Comparison of ENCODE assay signal across 19 mouse cellular contexts in the genomic region with DNA sequence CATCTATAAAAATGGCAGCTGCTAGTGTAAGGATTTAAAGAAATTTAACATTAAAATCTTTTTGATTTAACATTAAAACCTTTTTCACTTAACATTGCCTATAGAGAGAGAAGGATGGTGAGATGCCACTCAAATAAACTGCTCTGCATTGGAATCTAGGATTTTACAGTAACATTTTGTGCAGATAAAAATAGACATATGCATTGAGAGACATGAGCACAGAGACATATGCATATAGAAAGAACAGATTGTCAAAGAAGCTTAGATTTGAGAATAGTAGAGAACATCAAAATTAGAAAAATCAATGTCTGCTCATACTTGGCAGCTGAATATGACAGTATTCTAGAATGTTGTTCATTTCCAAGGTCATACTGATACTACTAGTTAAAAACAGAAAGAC.
A peak's percentile ranks its signal among the peaks of the same experiment; 100 is the strongest.
DNase-seq lines count a peak whose midpoint lies in the region; ATAC-seq and TF ChIP-seq lines count a peak whose summit lies in the region.
"Had no signal": no experiment of that assay in that cellular context is flagged by ENCODE, and none has a peak within 500 bp of the region (broad histone marks: within the 10 kb centered on the region; RNA-seq: fewer than 3 reads in every experiment).

No protein-coding gene starts in this region.

- no peak overlapping the region for H3K9ac ChIP-seq in forebrain, embryonic 14.5 days (ENCODE audit: low read length)
- H3K9ac ChIP-seq in forebrain, postnatal 0 days, result no peak overlapping the region
- H3K9ac ChIP-seq in forebrain, embryonic 13.5 days, result no peak overlapping the region
- H3K9ac ChIP-seq: embryonic facial prominence, embryonic 12.5 days; forebrain, embryonic 12.5 days had no signal

- H3K4me2 ChIP-seq in forebrain, embryonic 14.5 days (ENCODE audit: low read length), result no peak overlapping the region
- H3K4me2 ChIP-seq in forebrain, postnatal 0 days (ENCODE audit: low read depth), result no peak overlapping the region
- no peak overlapping the region for H3K4me2 ChIP-seq in forebrain, embryonic 13.5 days
- H3K4me2 ChIP-seq: embryonic facial prominence, embryonic 12.5 days; forebrain, embryonic 12.5 days had no signal

- peak; percentile 16 for DNase-seq in forebrain, embryonic 14.5 days (ENCODE audit: low spot score)
- no peak for DNase-seq in forebrain, embryonic 10.5 days (ENCODE audit: extremely low spot score, low spot score)
- peak; percentile 35 for DNase-seq in forebrain, postnatal 0 days
- peak; percentile 30 for DNase-seq in brain, adult 2 months (ENCODE audit: low read depth, low spot score)
- peak; percentile 30 for DNase-seq in brain, embryonic 18.5 days (ENCODE audit: low read depth, low spot score)
- no peak for DNase-seq in gastrocnemius, postnatal 25 days
- DNase-seq in B cell, adult 2 months, result no peak
- DNase-seq: adrenal gland, adult 2 months; adrenal gland, postnatal 10 days; adrenal gland, postnatal 25 days; cerebellum, adult 11-12 months; cerebellum, adult 2 months; cerebellum, adult 9-10 months; cerebellum, postnatal 10 days; cerebellum, postnatal 25 days had no signal

- H3K9me3 ChIP-seq in forebrain, embryonic 14.5 days (replicated peaks; ENCODE audit: control insufficient read depth, low read length), result no peaks in the 10 kb centered on the region
- no peaks in the 10 kb centered on the region for H3K9me3 ChIP-seq in forebrain, embryonic 10.5 days
- H3K9me3 ChIP-seq in forebrain, postnatal 0 days (ENCODE audit: low read length), result no peaks in the 10 kb centered on the region
- H3K9me3 ChIP-seq in forebrain, embryonic 13.5 days (replicated peaks), result 0 out of 2 replicates have a peak, but pooled peaks cover 3% of the 10 kb centered on the region
- H3K9me3 ChIP-seq: embryonic facial prominence, embryonic 10.5 days; embryonic facial prominence, embryonic 12.5 days; forebrain, embryonic 12.5 days had no signal

- no peak for TF ChIP-seq CTCF in forebrain, postnatal 0 days (IDR thresholded peaks at IDR 0.05; ENCODE audit: low read depth)

- H3K4me1 ChIP-seq in forebrain, embryonic 14.5 days (ENCODE audit: control insufficient read depth, insufficient read depth, low read length), result no peaks in the 10 kb centered on the region
- H3K4me1 ChIP-seq in forebrain, embryonic 10.5 days, result no peaks in the 10 kb centered on the region
- no peaks in the 10 kb centered on the region for H3K4me1 ChIP-seq in forebrain, postnatal 0 days (ENCODE audit: insufficient read depth)
- no peaks in the 10 kb centered on the region for H3K4me1 ChIP-seq in forebrain, embryonic 13.5 days
- H3K4me1 ChIP-seq: embryonic facial prominence, embryonic 10.5 days; embryonic facial prominence, embryonic 12.5 days; forebrain, embryonic 12.5 days had no signal

- H3K27me3 ChIP-seq in forebrain, embryonic 14.5 days (replicated peaks; ENCODE audit: control insufficient read depth, insufficient read depth, low read length), result no peaks in the 10 kb centered on the region
- no peaks in the 10 kb centered on the region for H3K27me3 ChIP-seq in forebrain, embryonic 10.5 days (ENCODE audit: poor library complexity, severe bottlenecking)
- no peaks in the 10 kb centered on the region for H3K27me3 ChIP-seq in forebrain, postnatal 0 days (ENCODE audit: insufficient read depth, low read length)
- H3K27me3 ChIP-seq in forebrain, embryonic 13.5 days, result no peaks in the 10 kb centered on the region
- H3K27me3 ChIP-seq: embryonic facial prominence, embryonic 12.5 days; forebrain, embryonic 12.5 days had no signal

- no peaks in the 10 kb centered on the region for H3K36me3 ChIP-seq in forebrain, embryonic 14.5 days (ENCODE audit: control insufficient read depth, insufficient read depth, low read length)
- H3K36me3 ChIP-seq in forebrain, embryonic 10.5 days (replicated peaks), result no peaks in the 10 kb centered on the region
- no peaks in the 10 kb centered on the region for H3K36me3 ChIP-seq in forebrain, postnatal 0 days (ENCODE audit: insufficient read depth)
- no peaks in the 10 kb centered on the region for H3K36me3 ChIP-seq in forebrain, embryonic 13.5 days (ENCODE audit: poor library complexity, severe bottlenecking)
- H3K36me3 ChIP-seq: embryonic facial prominence, embryonic 10.5 days; embryonic facial prominence, embryonic 12.5 days; forebrain, embryonic 12.5 days had no signal

- H3K27ac ChIP-seq in forebrain, embryonic 14.5 days (ENCODE audit: low read depth, low read length), result no peak overlapping the region
- H3K27ac ChIP-seq in forebrain, embryonic 10.5 days, result no peak overlapping the region
- H3K27ac ChIP-seq in forebrain, postnatal 0 days (ENCODE audit: low read depth, low read length), result no peak overlapping the region
- H3K27ac ChIP-seq in forebrain, embryonic 13.5 days, result no peak overlapping the region
- H3K27ac ChIP-seq: embryonic facial prominence, embryonic 10.5 days; embryonic facial prominence, embryonic 12.5 days; forebrain, embryonic 12.5 days had no signal

- no peak overlapping the region for H3K4me3 ChIP-seq in forebrain, embryonic 14.5 days (ENCODE audit: low read depth, low read length)
- no peak overlapping the region for H3K4me3 ChIP-seq in forebrain, embryonic 10.5 days
- H3K4me3 ChIP-seq in forebrain, postnatal 0 days (ENCODE audit: low read depth, low read length), result no peak overlapping the region
- H3K4me3 ChIP-seq in forebrain, embryonic 13.5 days, result no peak overlapping the region
- H3K4me3 ChIP-seq: embryonic facial prominence, embryonic 10.5 days; embryonic facial prominence, embryonic 12.5 days; forebrain, embryonic 12.5 days had no signal

- ATAC-seq in forebrain, embryonic 14.5 days, result no peak
- ATAC-seq in forebrain, postnatal 0 days, result peak; percentile 62; the same call in 1 of the 2 replicates
- no peak for ATAC-seq in forebrain, embryonic 13.5 days

Comparison
In these comparisons a context has a peak if more than half of its experiments do, and no peak if none do; other contexts are left out.
1. DNase-seq: peak in forebrain, embryonic 14.5 days (single experiment), forebrain, postnatal 0 days (single experiment), brain, adult 2 months (single experiment) and brain, embryonic 18.5 days (single experiment); none in forebrain, embryonic 10.5 days (single experiment), gastrocnemius, postnatal 25 days (single experiment) and B cell, adult 2 months (0 of 2).